Mouse (Mus musculus) layer of hippocampus, postnatal 14 days (tissue): ENCODE measurements at regions not wholly inside any gene's neighbourhood (a gene's known extent, or its start where the extent isn't known, plus 50 kb on each side); places are given as distances from the start of the nearest gene placed in this dataset.

Source experiments
- DNase-seq, 2 experiments: peaks; one replicate each; pipeline ENCODE4 v3.0.0; 2021 to 2022; ENCODE audit warnings: low spot score in 2 of 2, mixed read lengths in 1 of 2

DNA sequence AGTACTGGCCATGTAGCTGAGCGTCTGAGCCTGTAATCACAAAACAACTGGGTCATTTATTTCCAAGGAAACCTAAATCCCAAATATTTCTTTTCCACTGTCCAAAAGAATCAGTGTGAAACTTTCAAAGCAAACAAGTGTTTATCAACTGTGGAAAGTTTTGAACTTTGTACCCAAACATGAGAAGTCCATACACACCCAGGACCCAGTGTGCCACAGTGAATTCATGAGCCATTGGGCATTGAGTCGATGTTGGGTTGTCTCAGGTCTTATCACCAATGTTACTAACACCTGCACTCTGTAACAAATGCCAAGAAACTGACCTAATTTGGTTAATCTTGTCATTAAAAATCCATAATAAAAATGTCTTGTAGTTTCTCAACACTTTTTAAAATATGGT is 305.8 kb upstream of the Igfbp3 start:
- DNase-seq, result no peak

DNA sequence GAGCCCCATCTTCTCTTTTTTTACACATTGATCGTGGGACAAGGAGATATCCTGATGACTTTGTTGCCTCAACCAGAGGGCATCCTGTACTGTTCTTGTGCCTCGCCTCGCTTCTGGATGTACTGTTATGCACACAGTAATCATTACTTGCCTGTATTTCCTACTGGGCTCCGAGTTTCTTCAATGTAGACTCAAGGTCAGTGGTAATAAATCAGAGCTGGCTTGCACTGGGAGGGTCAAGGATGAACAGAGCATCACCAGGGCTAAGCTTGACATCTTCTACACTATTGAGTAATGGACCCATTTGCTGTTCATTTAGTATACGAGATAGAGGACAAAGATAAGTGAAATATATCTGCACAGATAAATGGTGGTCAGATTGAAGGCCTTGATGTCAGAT is 295.1 kb upstream of the Igfbp3 start:
- no peak for DNase-seq

DNA sequence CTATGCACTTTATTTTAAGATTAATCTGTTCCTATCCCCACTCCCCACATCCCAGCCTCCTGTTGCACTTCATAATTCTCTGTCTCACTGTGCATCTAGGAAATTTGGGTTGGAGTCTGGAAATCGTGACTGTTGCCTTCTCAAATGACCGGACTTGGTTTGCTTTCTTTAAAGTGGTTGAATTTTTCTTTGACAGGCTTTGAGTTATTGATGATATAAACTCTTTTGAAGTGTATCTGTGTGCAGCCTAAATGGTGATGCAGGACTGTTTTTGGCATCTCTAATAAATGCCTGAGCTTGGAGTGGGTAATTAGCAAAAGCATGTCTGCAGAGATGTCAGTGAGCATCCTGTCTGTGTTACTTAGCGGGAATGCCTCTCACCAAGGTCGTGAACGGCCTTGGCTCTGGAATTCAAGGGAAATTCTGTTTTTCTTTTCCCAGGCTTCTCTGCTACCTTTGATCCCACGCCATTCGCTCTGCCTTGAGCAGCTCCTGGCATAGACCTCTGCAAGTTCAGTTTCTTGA is 292.8 kb upstream of the Igfbp3 start:
- no peak for DNase-seq

DNA sequence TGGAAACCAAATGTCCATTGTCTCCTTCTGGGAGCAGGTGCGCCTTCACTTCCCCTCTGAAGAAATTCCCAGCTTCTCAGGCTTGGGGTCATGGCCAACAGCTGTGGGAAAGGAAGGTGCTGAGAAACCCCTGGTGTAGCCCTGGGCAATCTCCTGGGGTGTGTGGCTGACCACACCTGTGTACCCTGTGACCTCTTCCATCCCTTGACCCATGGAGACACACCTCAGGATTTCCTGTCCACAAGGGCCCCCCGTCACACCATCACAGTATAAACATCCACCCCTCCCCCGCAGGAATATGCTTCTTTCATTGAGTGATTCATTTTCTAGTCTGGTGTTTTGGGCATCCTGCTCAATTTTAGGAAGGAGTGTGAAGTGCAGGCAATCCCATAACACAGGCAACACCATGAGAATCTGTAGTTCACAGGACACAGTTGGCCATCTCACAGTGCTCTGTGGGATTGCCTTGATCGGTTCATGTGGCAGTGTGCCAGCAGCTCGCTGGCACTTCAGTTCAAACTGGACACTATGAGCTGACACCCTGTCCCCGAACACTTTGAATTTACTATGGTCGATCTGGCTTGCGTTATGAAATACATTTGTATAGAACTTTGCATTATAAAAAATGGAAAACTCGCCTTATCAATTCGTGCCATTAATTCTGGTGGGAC is 291.1 kb upstream of the Igfbp3 start:
- DNase-seq, result no peak

DNA sequence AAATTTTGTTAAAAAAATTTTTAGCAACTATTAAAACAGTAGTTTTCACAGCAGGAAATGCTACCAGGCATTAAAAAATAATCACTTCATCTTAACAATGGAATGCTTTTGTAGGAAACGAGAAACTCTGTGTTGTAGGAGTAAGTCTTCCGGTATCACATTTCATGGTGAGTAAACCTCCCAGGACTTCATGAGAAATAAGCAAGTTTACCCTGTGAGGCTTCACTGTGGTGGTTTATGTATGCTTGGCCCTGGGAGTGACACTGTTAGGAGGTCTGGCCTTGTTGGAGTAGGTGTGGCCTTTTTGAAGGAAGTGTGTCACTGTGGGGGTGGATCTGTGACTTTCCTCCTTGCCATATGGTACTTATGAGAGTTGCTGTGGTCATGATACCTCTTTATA is 289.0 kb upstream of the Igfbp3 start:
- no peak for DNase-seq

DNA sequence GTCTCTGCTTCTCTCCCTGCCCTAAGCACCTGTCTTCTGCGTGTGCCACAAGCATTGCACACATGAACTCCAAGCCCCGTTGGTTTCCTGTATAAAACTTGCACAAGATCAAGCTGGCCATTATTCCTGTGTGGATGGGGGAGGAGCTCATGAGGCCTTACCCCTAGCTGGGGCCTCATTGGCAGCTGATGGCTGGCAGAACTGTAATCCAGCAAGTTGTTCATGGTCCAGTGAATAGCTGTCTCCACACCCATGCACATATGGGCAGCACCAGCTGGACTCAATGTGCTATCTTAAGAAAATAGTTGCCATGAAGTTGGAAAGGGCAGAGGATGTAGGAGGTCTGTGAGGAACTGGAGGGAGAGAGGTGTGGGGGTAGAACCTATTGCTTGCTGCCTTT is 288.3 kb upstream of the Igfbp3 start:
- DNase-seq, result no peak

DNA sequence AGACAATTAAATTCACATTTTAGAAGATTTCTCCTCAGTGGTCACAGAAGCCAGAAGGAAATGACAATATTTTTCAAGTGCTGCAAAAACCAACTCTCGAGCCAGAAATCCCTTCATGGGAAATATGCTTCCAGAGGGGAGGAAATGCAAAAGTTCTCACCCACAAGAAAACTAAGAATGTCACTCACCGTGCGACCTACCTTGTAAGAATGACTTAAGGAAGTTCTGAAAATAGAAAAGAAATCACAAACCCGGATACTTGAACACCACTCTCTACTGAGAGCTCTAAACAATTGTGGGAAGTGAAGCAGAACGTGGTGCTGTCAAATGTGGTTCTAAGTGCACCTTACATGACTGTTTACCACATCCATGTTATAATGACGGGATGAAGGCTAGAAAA is 284.1 kb upstream of the Igfbp3 start:
- no peak for DNase-seq

DNA sequence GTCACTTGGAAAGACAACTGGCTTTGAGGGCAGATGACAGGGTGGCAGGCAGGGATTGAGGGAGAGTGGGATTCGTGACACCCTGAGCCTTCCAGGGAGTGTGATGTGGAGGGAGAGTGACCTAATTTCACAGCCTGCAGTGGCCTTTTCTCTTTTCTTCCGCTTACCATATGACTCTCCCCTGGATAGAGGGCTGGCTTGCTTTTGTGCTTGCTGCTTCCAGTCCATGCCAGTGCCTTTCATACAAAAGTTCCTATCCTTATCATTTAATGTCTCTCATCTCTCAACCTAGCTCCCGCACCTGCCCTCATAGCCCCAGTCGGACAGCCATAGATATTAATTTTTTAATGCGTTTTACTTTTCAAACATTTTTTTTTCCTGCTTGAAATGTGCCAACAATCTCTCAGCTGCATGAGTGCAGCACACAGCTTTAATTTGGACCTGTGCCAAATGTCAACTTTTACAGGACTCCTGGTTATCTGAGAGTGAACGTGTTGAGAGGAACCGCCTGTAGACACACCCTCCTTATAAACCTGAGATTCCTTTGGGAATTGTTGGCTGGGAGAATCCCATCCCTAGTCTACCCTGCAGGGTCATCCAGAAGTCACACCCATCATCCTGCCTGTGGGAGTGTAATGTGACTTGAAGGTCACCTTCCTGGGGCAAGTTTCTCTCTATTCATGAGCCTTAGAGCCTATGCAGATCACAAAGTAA is 260.3 kb upstream of the Igfbp3 start:
- no peak for DNase-seq

DNA sequence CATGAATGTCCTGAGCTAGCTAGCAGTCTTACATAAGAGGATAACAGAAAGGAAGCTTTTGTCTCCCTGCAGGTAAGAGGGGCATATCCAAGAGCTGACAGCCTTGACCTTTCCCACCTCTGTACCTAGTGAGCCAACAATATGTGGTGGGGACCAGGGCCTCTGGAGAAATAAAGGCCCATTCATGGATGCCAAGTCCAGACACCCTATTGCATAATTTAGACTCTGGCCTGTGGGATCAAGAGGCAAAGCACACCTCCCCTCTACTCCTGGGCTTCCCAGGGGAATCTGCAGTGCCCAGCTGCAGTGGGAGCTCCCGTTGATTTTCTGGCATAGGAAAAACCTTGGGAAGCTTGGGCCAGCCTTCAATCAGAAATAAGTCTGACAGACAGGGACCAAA is 251.8 kb upstream of the Igfbp3 start:
- no peak for DNase-seq

DNA sequence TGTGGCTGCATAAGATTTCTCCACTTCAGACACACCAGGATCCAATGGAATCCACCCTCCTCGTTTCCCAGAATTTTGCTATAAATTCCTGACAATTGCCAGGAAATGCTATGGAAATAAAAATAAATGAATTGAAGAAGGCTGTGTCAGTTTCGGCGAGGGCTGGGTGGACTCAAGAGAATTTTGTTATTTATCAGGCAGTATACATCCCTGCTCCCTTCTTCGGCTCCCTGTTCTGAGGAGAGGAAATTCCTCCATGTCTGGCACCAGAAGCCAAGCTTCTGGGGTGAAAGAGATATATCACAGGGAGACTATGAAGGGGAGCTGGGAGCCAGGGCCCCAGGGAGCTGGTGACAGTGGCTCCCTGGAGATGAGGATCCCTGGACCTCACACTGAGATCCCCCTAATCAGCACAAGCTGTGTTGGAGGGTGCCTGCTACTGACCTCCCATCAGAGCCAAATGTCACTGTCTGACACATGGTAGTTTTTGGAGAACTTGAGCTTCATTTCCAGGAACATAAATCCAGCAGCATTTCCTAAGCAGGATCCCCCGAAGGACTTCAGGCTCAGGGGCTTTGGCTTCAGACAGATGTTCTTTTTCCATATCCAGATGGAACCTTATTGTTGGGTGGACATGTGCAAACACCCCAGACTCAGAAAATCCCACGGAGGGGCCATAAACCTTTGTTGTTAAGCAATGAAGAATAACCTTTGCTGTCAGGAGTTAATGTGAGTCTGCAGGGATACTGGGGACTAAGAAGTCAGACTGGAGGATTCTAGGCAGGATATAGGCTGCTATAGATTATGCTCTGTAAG is 248.4 kb upstream of the Igfbp3 start:
- no peak for DNase-seq

DNA sequence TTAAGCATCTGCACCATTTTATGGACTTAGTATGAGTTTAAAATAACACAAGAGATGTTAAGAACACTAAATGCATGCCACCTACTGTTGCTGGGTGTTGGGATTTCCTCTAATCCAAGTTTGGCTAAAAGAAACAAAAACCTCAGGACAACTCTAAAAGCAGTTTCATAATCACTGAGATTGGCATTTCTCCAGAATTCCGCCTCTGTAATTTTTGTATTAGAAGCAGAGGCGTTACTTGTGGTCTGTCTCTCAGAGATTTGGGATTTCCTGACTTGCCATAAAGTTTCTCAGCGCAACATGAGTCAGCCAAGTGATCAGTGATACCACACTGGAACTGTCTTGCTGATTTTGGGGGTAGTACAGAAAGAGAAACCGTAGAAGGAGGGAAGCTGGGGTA is 238.0 kb upstream of the Igfbp3 start:
- DNase-seq, result no peak

DNA sequence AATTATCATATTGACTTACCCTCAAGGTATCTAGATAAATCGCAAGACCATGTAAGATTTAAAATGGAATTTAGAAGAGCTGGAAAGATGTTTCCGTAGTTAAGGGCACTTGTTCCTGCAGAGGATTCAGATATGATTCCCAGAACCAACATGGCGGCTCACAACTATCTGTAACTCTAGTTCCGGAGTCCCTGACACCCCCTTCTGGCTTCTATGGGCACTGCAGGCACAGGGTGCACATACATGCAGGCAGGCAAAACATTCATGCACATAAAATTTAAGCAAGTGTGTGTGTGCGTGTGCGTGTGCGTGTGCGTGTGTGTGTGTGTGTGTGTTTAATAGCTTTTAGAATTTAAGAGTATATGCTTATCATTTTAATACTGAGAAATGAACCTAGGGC is 230.8 kb upstream of the Igfbp3 start:
- no peak for DNase-seq

DNA sequence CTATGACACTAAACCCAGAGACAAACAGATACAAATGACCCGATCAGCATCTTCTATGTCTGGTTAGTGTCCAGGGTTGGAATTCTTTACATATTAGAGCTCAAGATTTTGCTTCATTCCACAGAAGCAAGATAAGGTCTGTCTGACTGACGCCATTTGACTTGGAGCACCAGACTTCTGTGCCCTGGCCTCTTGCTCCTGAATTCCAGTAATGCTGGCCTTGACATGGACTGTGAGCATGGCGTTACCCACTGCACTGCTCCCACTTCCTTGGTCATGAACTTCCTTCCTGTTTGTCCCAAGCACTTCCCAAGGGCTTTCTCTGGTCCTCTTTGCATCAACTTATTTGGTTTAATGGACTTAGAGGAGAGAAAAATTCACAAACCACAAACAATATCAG is 225.6 kb upstream of the Igfbp3 start:
- no peak for DNase-seq

DNA sequence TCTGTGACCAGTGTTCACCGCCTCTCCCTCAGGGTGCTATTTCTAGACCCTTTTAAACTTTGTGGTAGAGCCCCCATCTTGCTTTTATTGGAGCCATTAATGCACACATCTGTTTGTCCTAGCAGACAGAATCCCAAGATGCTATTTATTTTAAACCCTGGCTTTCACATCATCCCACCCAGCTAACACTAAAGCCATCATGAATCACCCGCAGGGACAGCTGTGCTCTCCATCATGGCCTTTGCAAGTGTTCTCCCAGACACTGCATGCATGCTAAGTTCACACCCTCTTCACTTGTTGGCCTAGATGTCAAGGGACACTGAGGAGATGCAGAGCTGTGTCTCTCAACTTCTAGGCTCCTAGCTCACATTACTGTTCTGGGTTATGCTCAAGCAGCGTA is 220.9 kb upstream of the Igfbp3 start:
- no peak for DNase-seq

DNA sequence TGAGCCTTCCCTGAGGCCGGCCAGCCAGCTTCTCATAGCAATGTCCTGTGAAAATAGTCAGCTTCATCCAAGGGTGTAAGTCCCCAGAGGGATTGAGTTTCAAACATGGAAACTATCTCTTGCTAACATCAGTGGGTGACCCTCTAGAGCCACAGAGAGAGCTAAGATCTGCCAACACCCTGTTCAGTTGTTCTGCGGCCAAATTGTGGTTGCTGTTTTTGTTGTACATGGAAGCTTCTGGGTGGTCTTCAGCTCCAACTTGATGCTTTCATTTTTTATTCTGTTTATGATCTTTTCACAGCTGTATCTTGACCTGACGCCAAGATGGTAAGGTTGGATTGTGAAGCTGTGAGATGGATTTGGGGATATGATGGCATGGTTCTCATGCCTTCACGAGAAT is 214.0 kb upstream of the Igfbp3 start:
- no peak for DNase-seq

DNA sequence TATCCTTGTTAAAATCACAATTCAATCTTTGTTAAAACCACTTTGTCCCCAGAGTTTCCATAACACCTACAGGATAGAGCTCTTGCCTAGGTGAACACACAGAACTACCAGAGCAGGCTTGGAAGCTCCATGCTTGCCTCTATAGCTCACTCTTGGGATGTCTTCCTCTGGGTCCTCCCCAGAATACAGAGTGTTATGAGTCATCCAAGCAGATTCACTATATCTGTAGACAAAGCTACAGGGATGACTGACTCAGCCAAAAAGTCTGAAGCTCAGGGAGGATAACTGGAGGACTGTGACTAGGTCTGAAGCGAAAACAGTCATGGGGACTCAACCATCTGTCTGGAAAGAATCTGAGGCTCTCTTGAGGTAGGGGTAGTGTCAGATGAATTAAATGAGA is 211.5 kb upstream of the Igfbp3 start:
- no peak for DNase-seq

DNA sequence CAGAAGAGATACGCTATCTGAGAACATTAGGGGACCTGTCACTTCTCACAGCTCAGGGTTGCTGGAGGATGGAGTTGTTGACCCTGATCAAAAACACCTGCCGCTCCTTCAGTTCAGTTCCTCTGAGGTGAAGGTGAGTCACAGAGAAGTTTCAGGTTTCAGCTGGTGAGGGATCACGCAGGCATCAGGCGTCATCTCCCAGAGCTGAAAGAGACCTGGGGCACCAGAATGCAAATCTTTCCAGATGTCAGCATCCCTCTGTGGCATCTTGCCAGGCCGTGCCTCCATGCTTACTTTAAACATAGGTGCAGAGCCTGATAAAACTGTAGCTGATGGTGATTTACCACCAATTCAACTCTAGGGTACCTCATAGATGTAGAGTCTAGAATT is 210.4 kb upstream of the Igfbp3 start:
- no peak for DNase-seq

DNA sequence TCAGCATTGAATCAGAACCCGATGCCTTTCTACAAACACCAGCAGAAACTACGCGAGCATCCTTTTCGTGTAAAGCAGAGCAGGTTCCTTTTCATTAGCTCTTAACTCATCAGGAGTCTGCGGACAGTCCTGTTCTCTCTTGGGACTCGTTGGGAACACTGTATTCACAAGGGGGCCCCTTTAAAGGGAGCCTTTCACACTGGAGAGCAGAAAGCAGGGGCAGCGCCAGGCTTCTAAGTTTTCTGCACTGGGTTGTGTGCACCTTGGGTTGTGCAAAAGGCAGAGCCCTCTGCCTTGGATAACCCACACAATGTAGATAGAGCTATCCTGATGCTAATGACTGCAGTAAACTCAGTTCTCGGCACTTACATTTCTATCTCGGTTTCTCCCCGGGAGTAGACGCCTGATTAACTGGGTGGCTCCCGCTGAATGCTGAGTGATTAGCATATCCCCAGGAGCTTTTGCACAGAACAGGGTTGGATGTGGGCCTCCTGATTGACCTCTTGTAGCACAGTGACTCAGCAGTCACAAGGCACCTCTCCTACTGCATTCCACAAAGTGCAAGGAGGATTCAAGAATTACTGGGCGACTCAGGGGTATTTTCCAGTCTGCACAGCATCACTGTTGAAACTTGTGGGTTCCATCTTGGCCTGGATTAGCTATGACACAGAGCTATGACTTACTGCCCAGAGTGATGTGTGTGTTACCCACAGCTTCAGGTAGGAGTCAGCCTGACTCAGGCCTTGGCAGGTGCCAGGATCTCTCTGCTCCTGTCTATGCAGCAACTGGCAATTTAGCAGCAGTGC is 209.8 kb upstream of the Igfbp3 start:
- no peak for DNase-seq

DNA sequence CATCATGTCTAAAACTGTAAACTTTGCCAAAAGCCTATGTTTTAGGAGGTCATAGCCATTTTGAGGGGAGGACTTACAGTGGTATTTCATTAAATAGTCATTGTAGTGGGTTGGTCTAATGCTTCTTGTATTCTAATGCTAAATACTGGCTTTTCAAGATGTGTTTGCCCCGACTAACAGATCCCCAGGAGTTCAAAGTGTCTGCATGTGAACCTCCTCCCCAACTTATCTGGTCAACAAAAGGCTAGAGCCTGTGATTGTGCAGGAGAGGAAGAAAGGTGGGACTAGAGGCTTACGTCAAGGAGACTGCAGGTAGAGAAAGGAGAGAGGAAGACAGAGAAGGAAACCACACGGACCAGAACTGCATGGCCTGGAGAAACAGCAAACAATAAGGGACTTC is 198.9 kb upstream of the Igfbp3 start:
- DNase-seq, result no peak

DNA sequence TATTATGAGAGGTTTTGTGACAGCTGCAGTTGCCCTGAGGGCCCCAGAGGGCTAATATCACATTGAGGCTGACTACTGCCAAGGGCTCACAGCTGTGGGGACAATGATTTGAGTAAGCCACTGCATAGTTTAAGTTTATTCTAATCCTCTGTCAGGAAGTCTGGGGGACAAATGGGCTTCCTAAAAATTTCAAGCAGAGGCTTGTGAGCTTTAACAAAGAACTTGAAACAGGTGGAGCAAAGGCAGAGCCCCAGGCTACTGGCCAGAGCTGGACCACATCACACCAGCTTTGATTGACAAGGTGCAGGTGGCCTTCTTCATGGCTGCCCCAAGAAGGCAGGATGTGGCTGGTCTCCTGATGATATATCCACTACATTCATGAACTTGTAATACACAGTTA is 195.3 kb upstream of the Igfbp3 start:
- DNase-seq, result no peak

DNA sequence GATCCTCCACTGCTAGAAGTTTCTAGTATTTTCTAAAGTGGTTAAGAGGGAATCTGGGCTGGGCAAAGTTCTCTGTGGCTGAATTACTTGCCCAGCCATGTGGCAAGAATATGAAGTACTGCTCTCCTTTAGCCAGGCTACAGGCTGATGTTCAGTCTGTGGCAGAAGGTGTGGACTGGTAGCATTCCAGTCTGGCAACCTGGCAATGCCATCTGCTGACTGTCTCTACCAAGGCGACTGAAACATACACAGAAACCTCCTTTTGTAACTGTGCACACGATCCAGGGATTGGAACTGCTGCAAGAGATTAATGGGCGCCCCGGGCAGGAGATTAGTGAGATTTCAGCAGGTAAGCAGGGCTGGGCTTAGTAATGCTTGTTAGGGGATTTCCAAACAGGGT is 190.9 kb upstream of the Igfbp3 start:
- DNase-seq, result peak in 1 of 2 experiments; percentile 5
